Mouse (Mus musculus) ovary, postnatal 10 days (tissue): ENCODE measurements at regions not wholly inside any gene's neighbourhood (a gene's known extent, or its start where the extent isn't known, plus 50 kb on each side); places are given as distances from the start of the nearest gene placed in this dataset.

Experiments
- DNase-seq: peaks from one replicate; pipeline ENCODE4 v3.0.0; 2022; ENCODE audit warnings: low spot score

DNA sequence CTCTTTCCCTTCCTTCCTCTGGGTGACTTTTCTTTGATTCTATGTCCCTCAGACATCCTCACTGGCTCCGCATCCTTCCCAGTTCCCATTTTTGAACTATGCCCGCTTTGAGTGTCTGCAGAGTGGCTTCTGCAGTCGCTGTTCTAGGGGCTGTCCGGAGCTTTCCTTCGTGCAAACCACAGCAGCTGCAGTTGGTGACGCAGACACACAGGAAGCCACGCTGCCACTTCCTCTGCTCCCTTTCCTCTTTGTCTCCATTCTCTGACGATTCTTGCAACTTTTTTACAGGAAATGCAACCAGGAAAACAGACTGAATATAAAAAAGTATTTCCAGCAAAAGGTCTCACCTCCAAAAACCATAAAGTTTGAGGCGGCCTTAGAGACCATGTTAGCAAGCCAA is 191.0 kb upstream of the Tgfbr2 start:
- no peak for DNase-seq

GRCm38 (mm10) chr9:116365701-116366100 is 190.5 kb upstream of the Tgfbr2 start:
- DNase-seq = no peak

- DNase-seq = no peak
These were observed 190.0 kb upstream of the Tgfbr2 start for GRCm38 (mm10) chr9:116365016-116365685.

DNA sequence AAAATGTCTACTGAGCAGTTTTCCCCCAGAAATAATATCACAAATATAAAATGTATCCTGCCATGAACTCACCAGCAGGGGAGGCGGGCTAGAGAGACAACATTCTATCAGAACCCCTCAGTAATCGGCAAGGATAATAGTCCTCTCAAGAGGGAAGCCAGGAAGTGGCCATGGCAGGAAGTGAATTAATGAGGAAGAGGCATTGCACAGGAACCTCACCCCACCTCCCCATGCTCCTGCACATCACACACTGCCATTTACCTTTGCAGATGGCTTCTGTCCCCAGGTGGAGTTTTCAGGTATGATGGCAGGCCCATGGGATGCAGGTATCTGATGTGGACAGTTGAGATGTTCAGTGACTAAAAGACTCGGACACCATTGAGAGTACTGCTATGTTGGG is 185.9 kb upstream of the Tgfbr2 start:
- no peak for DNase-seq

DNA sequence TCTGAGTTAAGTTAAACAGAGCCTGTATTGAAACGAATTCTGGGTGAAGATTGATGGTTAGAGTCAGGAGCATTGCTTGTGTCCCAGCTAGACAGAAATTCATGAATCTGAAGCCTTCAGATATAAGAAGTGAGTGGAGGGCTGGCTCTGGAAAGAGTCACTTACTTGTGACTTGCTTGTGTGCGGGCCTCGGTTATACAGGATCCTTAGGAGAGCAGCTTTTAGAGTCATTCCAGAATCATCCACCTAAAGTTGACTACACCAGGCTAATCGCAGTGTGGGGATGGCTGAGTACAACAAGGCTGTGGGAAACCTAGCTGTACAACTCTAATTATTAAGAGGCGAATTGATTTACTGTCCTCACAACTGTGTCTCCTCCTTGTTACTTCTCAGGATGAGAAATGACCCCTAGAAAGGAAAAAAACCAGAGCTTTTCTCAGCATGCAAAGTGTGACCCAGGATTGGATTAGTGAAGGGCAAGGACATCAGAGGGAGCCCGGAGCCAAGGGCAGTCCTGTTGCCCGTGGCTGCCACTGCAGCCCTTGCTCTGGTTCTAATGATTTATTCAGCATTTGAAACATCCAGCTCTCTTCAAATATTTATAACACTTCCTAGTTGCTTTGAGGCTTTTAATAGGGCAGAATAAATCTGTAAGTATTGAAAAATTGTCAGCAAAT is 179.0 kb upstream of the Tgfbr2 start:
- DNase-seq = no peak

- DNase-seq = no peak
These were observed 177.8 kb upstream of the Tgfbr2 start for GRCm38 (mm10) chr9:116352801-116353494.

DNA sequence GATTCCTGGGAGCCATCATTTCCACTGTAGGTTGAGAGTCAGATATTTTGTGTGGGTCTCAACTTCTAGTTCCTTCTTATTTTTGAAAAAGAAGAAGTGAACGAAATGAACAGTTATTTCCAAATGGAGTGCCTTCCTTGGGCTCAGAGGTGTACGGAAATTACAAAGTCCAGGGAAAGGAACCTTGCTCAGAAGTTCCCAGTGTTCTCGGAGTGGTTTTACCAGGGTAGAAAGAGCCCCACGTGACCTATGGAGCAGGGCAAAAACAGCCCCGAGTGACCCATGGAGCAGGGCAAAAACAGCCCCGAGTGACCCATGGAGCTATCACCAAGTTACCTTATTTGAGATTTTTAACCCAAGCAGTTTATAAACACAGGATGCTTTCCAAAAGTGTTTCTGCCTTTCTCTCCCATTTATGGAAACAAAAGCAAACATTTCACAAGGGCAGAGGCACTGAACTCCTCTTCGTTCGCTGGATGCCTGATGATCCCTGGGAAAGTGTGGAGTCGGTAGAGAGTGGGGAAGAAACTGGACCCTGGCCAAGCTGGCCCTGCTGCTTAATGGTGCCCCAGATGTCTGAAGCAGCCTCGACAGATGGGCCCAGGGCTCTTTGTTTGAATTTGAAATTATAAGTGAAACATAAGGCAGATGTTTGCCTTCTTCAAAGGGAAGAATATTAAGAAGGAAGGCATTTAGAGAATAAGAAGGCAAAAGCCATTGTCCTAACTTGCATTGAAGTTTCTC is 175.8 kb upstream of the Tgfbr2 start:
- no peak for DNase-seq

DNA sequence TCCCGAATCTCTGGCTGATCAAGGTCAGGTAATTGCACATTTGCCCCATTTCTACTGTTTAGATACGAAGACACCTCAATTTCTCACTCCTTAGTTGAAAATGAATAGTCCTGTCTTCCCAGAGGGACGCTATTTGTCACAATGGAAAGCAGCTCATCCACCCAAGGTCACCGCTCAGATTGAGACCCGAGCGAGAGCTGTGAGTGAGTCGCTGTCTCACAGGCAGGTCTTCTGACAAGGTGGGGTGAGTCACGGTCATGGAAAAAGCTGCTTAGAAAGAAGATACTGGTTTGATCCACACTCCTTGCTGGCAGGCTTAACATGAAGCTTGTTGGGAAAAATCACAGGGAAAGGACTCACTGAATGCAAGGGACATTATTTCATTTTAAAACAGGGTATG is 171.9 kb upstream of the Tgfbr2 start:
- DNase-seq = no peak

- no peak for DNase-seq
These were observed 171.3 kb upstream of the Tgfbr2 start for GRCm38 (mm10) chr9:116346495-116346894.

GRCm38 (mm10) chr9:116343086-116343481 is 167.9 kb upstream of the Tgfbr2 start:
- no peak for DNase-seq

- DNase-seq = no peak
These were observed 167.4 kb upstream of the Tgfbr2 start for GRCm38 (mm10) chr9:116342446-116343085.

DNA sequence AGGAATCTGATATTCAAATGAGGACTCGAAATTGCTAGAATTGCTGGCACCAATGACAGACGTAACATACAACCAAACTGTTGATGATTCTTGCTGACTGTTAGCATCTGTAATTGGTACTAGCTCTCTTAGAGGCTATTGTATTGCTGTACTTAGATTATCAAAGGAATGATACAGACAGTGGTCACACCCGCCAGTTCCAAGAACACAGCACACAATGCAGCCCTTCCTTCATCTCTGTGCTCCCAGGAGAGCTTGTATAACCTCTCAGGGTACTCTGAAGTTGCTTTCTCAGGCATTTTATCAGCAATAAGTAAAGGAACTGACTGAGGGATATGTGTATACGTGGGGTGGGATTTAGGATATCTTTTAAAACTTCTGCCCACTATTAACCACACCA is 166.8 kb upstream of the Tgfbr2 start:
- DNase-seq = no peak

DNA sequence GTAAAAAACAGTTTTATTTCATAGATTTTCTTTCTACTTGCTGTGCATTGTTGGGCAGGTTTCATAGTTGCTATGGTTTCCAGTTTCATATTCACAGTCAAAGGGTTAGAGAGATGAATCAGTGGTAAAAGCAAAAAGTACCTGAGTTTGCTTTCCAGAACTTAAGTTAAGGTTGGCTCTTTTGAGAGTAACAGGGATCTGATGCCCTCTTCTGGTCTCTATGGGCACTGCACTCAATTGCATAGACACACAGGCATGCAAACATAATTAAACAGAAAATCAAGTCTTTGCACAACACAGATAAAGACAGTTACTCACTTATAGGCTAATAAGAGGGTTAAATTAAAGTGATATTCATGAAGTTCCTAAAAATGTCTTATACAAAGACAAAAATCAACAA is 165.8 kb upstream of the Tgfbr2 start:
- DNase-seq = no peak

- DNase-seq = no peak
These were observed 163.6 kb upstream of the Tgfbr2 start for GRCm38 (mm10) chr9:116338729-116339100.

DNA sequence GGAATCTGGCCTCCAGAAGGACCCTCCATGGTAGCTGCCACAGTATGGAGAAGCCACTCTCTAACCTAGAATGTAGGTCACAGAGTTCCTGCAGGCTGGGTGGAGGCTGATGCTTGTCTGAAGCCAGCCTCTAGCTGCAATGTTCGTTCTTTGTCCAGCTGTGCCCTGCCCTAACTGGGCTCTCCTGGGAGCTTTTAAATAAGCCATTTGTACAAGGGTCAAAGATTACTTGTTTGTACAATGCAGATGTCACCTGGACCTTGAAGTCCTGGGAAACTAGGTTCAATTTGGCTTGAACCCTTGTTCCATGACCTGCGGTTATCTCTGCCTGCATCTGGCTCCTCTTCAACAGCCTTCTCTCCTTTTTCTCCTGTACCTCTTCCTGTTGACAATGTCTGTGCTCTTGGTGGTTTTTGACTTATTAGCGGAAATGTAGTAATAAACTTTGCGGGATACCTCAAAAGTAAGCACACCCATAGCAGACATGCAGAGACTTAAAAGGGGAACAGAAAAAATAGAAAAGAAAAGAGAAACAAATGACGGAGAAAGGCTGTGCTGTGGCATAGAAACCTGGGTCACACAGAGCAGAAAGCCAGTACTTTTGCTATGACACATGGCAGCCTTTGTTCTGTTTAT is 163.1 kb upstream of the Tgfbr2 start:
- no peak for DNase-seq

GRCm38 (mm10) chr9:116337446-116338010 is 162.4 kb upstream of the Tgfbr2 start:
- no peak for DNase-seq

GRCm38 (mm10) chr9:116335561-116336478 is 160.7 kb upstream of the Tgfbr2 start:
- no peak for DNase-seq

GRCm38 (mm10) chr9:116333956-116334463 is 158.8 kb upstream of the Tgfbr2 start:
- no peak for DNase-seq

GRCm38 (mm10) chr9:116332485-116333118 is 157.4 kb upstream of the Tgfbr2 start:
- DNase-seq = no peak

GRCm38 (mm10) chr9:116331406-116331805 is 156.2 kb upstream of the Tgfbr2 start:
- no peak for DNase-seq
